Mouse (Mus musculus): ENCODE measurements around the gene Ttc39b. TPM values are rescaled to one million over a fixed set of nuclear protein-coding genes. Genes with fewer than 3 reads are reported as not detected.
A peak's percentile ranks its signal among the peaks of the same experiment; 100 is the strongest.

Gene Ttc39b
- polyA plus RNA-seq, 1 experiment from 2014 or later = 5.1 TPM

DNA sequence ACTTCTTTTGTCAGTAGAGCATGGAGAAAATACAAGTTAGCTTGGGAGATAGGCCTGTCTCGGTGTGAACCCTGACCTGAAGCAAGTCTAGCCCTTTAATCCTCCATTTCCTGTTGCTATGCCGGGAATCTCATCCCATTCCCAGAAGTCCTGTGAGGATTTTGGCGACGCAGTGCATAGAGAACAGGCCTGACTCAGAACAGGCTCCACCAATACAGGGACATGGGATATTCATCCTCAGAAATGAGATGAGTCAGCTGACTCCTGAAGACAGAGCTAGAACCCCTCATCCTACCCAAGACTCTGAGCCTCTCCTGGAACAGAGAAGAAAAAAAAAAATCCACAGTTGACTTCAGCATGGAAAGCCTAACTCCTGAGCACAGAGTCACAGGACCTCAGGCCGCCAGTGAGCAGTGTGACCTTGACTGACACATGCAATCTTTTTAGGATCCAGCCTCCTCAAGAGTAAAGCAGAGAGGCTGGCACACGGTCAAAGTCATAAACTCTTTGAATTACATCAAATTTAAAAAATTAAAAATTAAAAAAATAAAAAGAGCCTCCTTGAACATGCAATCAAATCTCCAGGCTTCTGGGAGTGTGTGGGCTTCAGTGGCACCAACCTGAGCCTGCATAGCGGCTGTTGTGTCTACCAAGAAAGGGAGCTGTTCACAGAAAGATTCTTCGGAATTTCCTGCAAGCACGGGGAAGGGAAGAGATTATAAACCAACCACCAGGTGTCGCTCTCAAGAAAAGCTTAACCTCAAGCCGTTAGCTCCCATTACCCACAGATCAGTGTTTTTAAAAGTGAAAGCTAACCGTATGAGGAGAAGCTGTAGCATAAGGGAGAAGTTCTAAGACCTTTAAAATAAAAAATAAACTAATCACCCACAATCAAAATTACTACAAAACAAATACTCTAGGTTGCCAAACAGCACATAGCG lies 20.9 kb downstream of the Ttc39b start:
- H3K4me1 ChIP-seq = peaks cover 8% of the 10 kb centered on the region; the same call in 1 of the 2 replicates
- H3K4me3 ChIP-seq (replicated peaks) = no peak overlapping the region

GRCm38 (mm10) chr4:83302123-83302737 lies 21.8 kb downstream of the Ttc39b start:
- H3K27me3 ChIP-seq = no peaks in the 10 kb centered on the region
- no peak for ATAC-seq (ENCODE audit: insufficient number of reproducible peaks, low FRiP score, low TSS enrichment, low read depth)

More for the DNA sequence above, 20.9 kb downstream of the Ttc39b start:
- no peak for ATAC-seq (ENCODE audit: insufficient number of reproducible peaks, low FRiP score, low TSS enrichment, low read depth)
- WGBS = 33% methylated on average over 13 of the region's 13 CpGs
- no peak overlapping the region for H3K27ac ChIP-seq (replicated peaks)
- H3K36me3 ChIP-seq = no peaks in the 10 kb centered on the region
- H3K9ac ChIP-seq = no peak overlapping the region
- peak overlapping the region; percentile 25; the same call in 1 of the 2 replicates for H3K4me2 ChIP-seq (replicated peaks)
- H3K27me3 ChIP-seq = no peaks in the 10 kb centered on the region
- H3K9me3 ChIP-seq (replicated peaks) = no peaks in the 10 kb centered on the region

DNA sequence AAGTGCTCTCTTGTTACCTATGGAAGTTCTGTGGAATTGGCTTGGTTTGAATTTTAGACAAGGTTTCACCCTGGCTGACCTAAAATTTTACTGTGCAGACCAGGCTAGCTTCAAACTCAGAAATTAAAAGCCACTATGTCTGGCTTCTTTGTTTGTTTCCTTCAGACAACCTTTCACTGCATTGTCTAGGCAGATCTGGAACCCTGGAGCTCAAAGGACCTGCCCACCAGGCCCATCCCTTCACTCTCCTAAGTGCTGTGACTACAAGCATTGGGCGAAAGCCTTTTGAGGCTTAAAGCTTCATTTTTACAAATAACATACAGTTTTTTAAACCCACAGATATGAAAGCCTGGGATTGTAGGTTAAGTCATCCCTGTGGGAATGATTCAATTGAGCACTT lies 22.3 kb downstream of the Ttc39b start:
- H3K9ac ChIP-seq = no peak overlapping the region
- no peak overlapping the region for H3K4me2 ChIP-seq (replicated peaks)
- no peak for ATAC-seq (ENCODE audit: insufficient number of reproducible peaks, low FRiP score, low TSS enrichment, low read depth)
- no peaks in the 10 kb centered on the region for H3K9me3 ChIP-seq (replicated peaks)
- peaks cover 4% of the 10 kb centered on the region; the same call in 1 of the 2 replicates for H3K4me1 ChIP-seq
- H3K4me3 ChIP-seq (replicated peaks) = no peak overlapping the region
- H3K36me3 ChIP-seq = no peaks in the 10 kb centered on the region
- H3K27ac ChIP-seq (replicated peaks) = no peak overlapping the region
- WGBS = 90% methylated on average over 1 of the region's 1 CpGs
- no peaks in the 10 kb centered on the region for H3K27me3 ChIP-seq

More at GRCm38 (mm10) chr4:83302123-83302737, 21.8 kb downstream of the Ttc39b start:
- 85% methylated on average over 16 of the region's 16 CpGs for WGBS
- no peak overlapping the region for H3K27ac ChIP-seq (replicated peaks)
- H3K9me3 ChIP-seq (replicated peaks) = no peaks in the 10 kb centered on the region
- peaks cover 4% of the 10 kb centered on the region; the same call in 1 of the 2 replicates for H3K4me1 ChIP-seq
- H3K36me3 ChIP-seq = no peaks in the 10 kb centered on the region
- no peak overlapping the region for H3K9ac ChIP-seq
- H3K4me2 ChIP-seq (replicated peaks) = no peak overlapping the region
- no peak overlapping the region for H3K4me3 ChIP-seq (replicated peaks)

GRCm38 (mm10) chr4:83284768-83285350 lies 39.2 kb downstream of the Ttc39b start:
- H3K27me3 ChIP-seq = no peaks in the 10 kb centered on the region
- WGBS = 4% methylated on average over 12 of the region's 12 CpGs
- H3K4me1 ChIP-seq = peaks cover 13% of the 10 kb centered on the region
- H3K4me2 ChIP-seq (replicated peaks) = peak overlapping the region; percentile 59
- H3K9ac ChIP-seq = no peak overlapping the region
- no peaks in the 10 kb centered on the region for H3K9me3 ChIP-seq (replicated peaks)
- ATAC-seq (ENCODE audit: insufficient number of reproducible peaks, low FRiP score, low TSS enrichment, low read depth) = no peak
- no peaks in the 10 kb centered on the region for H3K36me3 ChIP-seq
- H3K27ac ChIP-seq (replicated peaks) = no peak overlapping the region
- peak overlapping the region; percentile 36 for H3K4me3 ChIP-seq (replicated peaks)

- Histone ChIP-seq H3K27me3 (no peaks in the 10 kb centered on the region), H3K36me3 (no peaks in the 10 kb centered on the region), H3K4me1 (peaks cover 13% of the 10 kb centered on the region), H3K4me3 (replicated peaks) (peak overlapping the region; percentile 36), H3K9ac (no peak overlapping the region), H3K9me3 (replicated peaks) (no peaks in the 10 kb centered on the region), H3K27ac (replicated peaks) (no peak overlapping the region), H3K4me2 (replicated peaks) (peak overlapping the region; percentile 59)
- ATAC-seq (ENCODE audit: insufficient number of reproducible peaks, low FRiP score, low TSS enrichment, low read depth) = peak; percentile 65; the same call in 1 of the 2 replicates
- WGBS = 7% methylated on average over 19 of the region's 19 CpGs
Observed at GRCm38 (mm10) chr4:83283973-83284767, 39.9 kb downstream of the Ttc39b start.

- no peak overlapping the region for H3K27ac ChIP-seq (replicated peaks)
- no peak for ATAC-seq (ENCODE audit: insufficient number of reproducible peaks, low FRiP score, low TSS enrichment, low read depth)
- 52% methylated on average over 6 of the region's 6 CpGs for WGBS
- H3K4me3 ChIP-seq (replicated peaks) = no peak overlapping the region
- peaks cover 13% of the 10 kb centered on the region for H3K4me1 ChIP-seq
- no peak overlapping the region for H3K4me2 ChIP-seq (replicated peaks)
- no peaks in the 10 kb centered on the region for H3K27me3 ChIP-seq
- no peaks in the 10 kb centered on the region for H3K9me3 ChIP-seq (replicated peaks)
- H3K36me3 ChIP-seq = no peaks in the 10 kb centered on the region
- no peak overlapping the region for H3K9ac ChIP-seq
Observed at GRCm38 (mm10) chr4:83282424-83282823, 41.6 kb downstream of the Ttc39b start.

GRCm38 (mm10) chr4:83279236-83279635 lies 44.8 kb downstream of the Ttc39b start:
- H3K9me3 ChIP-seq (replicated peaks) = no peaks in the 10 kb centered on the region
- no peak overlapping the region for H3K9ac ChIP-seq
- H3K27ac ChIP-seq (replicated peaks) = no peak overlapping the region
- no peak overlapping the region for H3K4me2 ChIP-seq (replicated peaks)
- no peaks in the 10 kb centered on the region for H3K27me3 ChIP-seq
- peaks cover 4% of the 10 kb centered on the region for H3K4me1 ChIP-seq
- H3K4me3 ChIP-seq (replicated peaks) = no peak overlapping the region
- no peaks in the 10 kb centered on the region for H3K36me3 ChIP-seq
- ATAC-seq (ENCODE audit: insufficient number of reproducible peaks, low FRiP score, low TSS enrichment, low read depth) = no peak
- whole genome bisulfite sequencing = 87% methylated on average over 7 of the region's 7 CpGs

- WGBS = 68% methylated on average over 2 of the region's 2 CpGs
Observed at GRCm38 (mm10) chr4:83274241-83274640, 49.8 kb downstream of the Ttc39b start.

DNA sequence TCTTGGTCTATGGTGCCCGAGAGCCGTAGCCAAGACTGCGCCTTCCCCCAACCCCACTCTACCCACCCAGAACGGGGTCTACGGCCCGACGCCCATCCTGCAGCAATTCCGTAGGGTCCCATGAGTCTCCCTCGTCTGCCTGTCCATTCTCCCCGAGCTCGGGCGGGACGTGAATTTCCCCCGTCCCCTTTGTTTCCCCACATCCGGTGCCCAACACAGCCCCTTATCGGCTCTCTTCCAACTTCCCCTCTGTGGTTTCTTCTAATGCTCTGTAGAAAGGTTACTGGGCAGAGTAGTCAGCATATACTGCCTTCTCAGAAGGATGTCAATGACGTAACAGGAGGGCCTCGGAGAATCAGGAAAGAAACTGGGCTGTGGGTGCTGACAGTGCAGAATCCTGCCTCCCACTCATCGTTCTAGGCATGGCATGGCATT lies 50.4 kb downstream of the Ttc39b start:
- 91% methylated on average over 19 of the region's 19 CpGs for WGBS
- H3K27ac ChIP-seq (replicated peaks) = no peak overlapping the region
- no peaks in the 10 kb centered on the region for H3K9me3 ChIP-seq (replicated peaks)
- H3K36me3 ChIP-seq = no peaks in the 10 kb centered on the region
- H3K4me2 ChIP-seq (replicated peaks) = no peak overlapping the region
- no peak overlapping the region for H3K4me3 ChIP-seq (replicated peaks)
- no peak for ATAC-seq (ENCODE audit: insufficient number of reproducible peaks, low FRiP score, low TSS enrichment, low read depth)
- H3K4me1 ChIP-seq = no peaks in the 10 kb centered on the region
- H3K27me3 ChIP-seq = no peaks in the 10 kb centered on the region
- H3K9ac ChIP-seq = no peak overlapping the region

More at GRCm38 (mm10) chr4:83274241-83274640, 49.8 kb downstream of the Ttc39b start:
- Histone ChIP-seq H3K4me3 (replicated peaks) (no peak overlapping the region), H3K36me3 (no peaks in the 10 kb centered on the region), H3K27me3 (no peaks in the 10 kb centered on the region), H3K4me2 (replicated peaks) (no peak overlapping the region), H3K9ac (no peak overlapping the region), H3K9me3 (replicated peaks) (no peaks in the 10 kb centered on the region), H3K4me1 (no peaks in the 10 kb centered on the region), H3K27ac (replicated peaks) (no peak overlapping the region)
- no peak for ATAC-seq (ENCODE audit: insufficient number of reproducible peaks, low FRiP score, low TSS enrichment, low read depth)

DNA sequence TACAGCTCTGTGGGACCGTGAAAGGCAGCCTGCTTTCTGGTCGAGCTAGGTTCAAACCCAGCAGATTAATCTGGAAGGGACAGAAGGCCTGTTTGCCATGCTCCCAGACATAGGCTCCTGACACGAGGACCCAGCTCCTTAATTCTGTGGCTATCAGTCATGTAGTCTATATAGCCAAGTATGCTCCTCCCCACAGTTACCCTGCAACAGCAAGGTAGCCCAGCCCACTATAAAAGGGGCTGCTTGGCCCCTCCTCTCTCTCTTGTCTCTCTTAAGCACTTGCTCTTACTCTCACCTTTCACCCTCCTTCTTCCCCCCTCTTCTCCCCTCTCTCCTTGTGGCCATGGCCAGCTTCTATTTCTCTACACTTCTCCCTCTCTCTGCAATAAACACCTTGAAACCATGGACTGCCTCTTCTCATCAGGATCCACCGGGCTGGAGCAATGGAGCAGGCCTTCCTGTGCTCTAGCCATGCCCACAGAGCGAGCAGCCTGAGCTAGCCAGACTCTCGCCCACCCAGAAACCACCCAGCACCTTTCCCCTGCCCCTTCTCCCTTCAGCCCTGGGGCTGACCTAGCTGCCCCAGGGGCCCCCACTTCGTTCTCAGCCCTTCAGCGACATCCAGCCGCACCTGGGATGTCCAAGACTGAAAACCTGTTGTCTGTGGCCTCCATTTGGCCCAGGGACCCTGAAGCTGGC lies 51.0 kb downstream of the Ttc39b start:
- no peak overlapping the region for H3K9ac ChIP-seq
- no peaks in the 10 kb centered on the region for H3K27me3 ChIP-seq
- WGBS = 75% methylated on average over 9 of the region's 9 CpGs
- no peak overlapping the region for H3K27ac ChIP-seq (replicated peaks)
- H3K4me2 ChIP-seq (replicated peaks) = no peak overlapping the region
- ATAC-seq (ENCODE audit: insufficient number of reproducible peaks, low FRiP score, low TSS enrichment, low read depth) = no peak
- no peaks in the 10 kb centered on the region for H3K36me3 ChIP-seq
- no peak overlapping the region for H3K4me3 ChIP-seq (replicated peaks)
- no peaks in the 10 kb centered on the region for H3K9me3 ChIP-seq (replicated peaks)
- no peaks in the 10 kb centered on the region for H3K4me1 ChIP-seq

Measured in embryonic facial prominence, embryonic 15.5 days (tissue).